Mouse (Mus musculus): ENCODE results near the gene Emg1. TPM values are rescaled to one million over a fixed set of nuclear protein-coding genes. Genes with fewer than 3 reads are reported as not detected.

The Emg1 gene
- total RNA-seq, 1 experiment from 2014 or later, result 89.3 TPM

GRCm38 (mm10) chr6:124742839-124743514, 31.0 kb upstream of the Emg1 start:
- no peak for ATAC-seq (ENCODE audit: extremely low read depth, insufficient number of reproducible peaks, low FRiP score, poor library complexity, severe bottlenecking)

DNA sequence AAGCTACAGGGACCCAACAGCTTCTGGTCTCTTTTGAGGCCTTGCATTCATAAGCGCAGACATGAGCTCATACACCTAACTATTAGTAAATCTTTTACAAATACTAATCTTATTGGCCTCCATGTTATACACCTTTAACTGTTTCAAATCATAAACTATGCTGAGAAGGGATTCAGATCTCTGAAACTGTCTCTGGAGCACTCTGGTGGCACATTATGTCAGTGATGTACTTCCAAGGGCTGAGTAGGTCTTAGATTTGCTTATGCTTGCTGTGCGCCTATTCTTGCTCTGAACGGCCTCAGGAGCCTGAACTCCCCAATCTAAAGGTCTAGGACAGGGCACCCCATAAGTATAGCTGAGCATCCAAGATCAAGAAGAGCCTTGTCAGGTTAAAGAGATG, 29.9 kb upstream of the Emg1 start:
- no peak for ATAC-seq (ENCODE audit: extremely low read depth, insufficient number of reproducible peaks, low FRiP score, poor library complexity, severe bottlenecking)

DNA sequence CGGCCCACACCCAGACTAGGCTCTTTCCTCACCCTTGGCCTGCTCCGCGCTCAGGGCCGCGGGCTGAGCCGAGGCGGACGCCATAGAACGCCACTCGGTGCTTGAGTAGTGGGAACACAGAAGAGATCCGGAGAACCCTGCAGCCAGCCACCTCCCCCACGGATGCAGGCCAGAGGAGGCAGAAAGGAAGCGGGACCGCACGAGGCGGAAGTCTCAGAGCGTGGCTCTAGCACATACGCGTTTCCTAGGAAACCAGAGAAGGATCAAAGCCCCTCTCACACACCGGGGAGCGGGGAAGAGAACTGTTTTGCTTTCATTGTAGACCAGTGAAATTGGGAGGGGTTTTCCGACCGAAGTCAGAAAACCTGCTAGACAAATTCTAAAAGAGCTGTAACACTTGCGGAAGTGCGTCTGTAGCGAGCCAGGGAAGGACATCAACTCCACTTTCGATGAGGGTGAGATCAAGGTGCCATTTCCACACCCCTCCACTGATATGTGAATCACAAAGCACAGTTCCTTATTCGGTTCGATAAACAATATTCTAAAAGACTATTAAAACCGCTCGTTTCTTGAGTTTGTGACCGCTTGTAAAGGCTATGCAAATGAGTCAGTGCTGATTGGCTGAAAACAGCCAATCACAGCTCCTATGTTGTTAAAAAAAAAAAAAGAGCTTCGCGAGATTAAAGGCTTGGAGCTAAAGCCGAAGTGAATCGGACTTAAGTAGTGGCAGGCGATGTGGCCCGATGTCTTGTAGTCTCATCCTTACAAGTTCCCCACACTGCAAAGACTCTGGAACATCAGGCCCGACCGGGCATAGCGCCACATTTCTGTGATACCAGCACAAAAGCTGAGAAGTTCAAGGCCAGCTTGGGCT, 29.1 kb upstream of the Emg1 start, which contains the start of gene Grcc10:
Gene Grcc10, minus strand, starts transcription at position 487 of the 874 bp plus-strand sequence.
- peak; percentile 60 for ATAC-seq (ENCODE audit: extremely low read depth, insufficient number of reproducible peaks, low FRiP score, poor library complexity, severe bottlenecking)

GRCm38 (mm10) chr6:124740211-124740887, 28.4 kb upstream of the Emg1 start:
- ATAC-seq (ENCODE audit: extremely low read depth, insufficient number of reproducible peaks, low FRiP score, poor library complexity, severe bottlenecking), result peak; percentile 46

GRCm38 (mm10) chr6:124739231-124739796, 27.3 kb upstream of the Emg1 start:
- no peak for ATAC-seq (ENCODE audit: extremely low read depth, insufficient number of reproducible peaks, low FRiP score, poor library complexity, severe bottlenecking)

- peak; percentile 2; the same call in 1 of the 2 replicates for ATAC-seq (ENCODE audit: extremely low read depth, insufficient number of reproducible peaks, low FRiP score, poor library complexity, severe bottlenecking)
These were observed 26.6 kb upstream of the Emg1 start, which contains the start of gene Ptpn6 for GRCm38 (mm10) chr6:124738511-124739023. TSS of gene Ptpn6 (minus strand) at chr6:124738714.

DNA sequence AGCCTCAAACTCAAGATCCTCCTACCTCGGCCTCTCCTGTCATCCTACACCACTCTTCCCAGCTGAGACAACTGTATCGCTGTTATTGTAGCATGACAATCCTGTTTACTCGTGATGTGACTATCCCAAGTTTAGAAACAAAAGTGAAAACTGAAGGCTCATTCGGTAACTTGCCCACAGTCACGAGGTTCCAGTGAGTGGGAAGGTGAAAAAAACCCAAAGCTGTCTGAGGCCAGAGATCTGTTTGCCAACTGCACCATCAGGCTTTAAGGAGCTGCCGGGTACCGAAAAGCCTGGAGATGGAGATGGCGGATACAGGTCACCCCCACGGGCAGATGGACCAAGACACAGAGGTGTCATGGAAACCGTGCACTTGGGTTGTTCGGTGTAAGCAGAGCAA, 25.1 kb upstream of the Emg1 start:
- no peak for ATAC-seq (ENCODE audit: extremely low read depth, insufficient number of reproducible peaks, low FRiP score, poor library complexity, severe bottlenecking)

GRCm38 (mm10) chr6:124734417-124734816, 22.4 kb upstream of the Emg1 start:
- no peak for ATAC-seq (ENCODE audit: extremely low read depth, insufficient number of reproducible peaks, low FRiP score, poor library complexity, severe bottlenecking)

DNA sequence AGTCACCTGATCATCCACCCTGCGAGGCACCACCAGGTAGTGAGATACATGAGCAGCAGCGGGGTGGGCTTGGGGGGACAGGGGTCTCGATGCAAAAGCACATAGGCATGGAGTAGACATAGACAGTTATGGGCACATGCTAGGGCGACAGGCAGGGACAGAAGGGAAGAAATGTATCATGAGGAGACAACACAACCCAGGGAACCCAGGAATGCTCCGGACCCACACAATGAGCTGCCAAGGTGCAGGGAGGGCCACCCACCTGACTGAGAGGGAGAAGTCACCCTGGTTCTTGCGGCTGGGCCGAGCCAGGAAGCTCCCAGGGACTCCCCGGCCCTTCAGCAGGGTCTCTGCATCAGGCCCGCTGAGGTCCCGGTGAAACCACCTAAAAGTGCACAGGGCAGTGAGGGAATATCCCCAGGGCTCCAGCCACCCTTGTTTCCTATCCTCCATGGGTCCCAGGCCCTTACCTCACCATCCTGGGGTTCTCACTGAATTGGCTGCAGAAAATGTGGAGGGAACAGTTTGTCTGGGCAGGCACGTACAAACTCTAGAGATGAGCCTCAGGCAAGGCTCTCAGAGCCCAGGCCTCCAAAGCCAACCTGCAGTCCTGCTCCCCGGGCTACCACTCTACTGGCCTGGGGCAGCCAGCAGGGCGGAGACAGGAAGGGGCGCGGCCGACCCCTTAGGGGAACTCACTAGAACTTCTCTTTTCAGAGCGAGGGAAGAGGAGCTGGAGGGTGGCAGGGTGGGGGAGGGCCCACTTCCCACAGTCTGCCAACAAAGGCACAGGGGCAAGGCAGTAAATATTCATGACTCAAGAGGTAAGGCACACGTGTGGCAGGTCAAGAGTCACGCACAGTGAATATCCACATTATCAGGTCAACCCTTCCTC, 20.7 kb upstream of the Emg1 start:
- ATAC-seq (ENCODE audit: extremely low read depth, insufficient number of reproducible peaks, low FRiP score, poor library complexity, severe bottlenecking), result peak; percentile 84

GRCm38 (mm10) chr6:124731038-124731437, 19.1 kb upstream of the Emg1 start:
- no peak for ATAC-seq (ENCODE audit: extremely low read depth, insufficient number of reproducible peaks, low FRiP score, poor library complexity, severe bottlenecking)

DNA sequence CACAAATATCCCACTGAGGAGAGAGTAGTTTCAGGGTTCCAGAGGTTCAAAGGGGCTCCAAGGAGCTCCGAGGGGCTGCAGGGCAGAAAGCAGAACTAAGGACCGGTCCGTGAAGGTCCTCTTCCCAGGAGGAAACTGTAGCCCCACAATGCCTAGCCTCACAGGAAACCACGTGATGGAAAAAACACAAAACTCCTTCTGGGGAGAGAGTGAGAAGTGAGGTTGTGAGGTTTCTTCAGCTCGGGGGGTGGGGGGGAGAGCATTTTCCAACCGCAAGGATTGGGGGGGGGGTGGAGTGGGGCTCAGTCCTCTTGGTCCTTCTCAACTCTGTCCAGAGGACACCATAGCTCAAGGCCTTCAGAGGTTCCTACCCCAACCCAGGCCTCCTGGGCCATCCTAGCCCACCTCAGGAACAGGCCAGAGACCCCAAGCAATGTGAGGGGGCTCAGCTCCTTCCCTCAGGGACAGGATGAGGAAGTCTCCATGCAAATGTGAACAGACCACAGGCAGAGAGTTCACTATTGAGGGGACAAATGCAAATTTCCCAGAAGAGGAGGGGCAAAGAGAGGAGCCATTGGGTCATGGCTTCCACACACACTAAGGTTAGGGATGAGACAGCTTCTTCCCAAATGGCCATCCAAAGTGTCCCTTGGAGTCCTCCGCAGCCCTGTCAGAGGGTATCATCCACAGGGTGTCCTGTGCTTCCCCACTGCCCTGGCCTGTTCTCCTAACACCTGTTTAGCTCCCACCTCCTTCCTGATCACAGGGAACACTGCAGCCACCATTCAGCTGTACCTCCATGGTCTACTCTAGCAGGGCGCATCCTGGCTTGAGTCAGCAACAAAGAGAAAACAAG, 18.1 kb upstream of the Emg1 start:
- ATAC-seq (ENCODE audit: extremely low read depth, insufficient number of reproducible peaks, low FRiP score, poor library complexity, severe bottlenecking), result peak; percentile 56

GRCm38 (mm10) chr6:124728621-124729020, 16.6 kb upstream of the Emg1 start:
- no peak for ATAC-seq (ENCODE audit: extremely low read depth, insufficient number of reproducible peaks, low FRiP score, poor library complexity, severe bottlenecking)

DNA sequence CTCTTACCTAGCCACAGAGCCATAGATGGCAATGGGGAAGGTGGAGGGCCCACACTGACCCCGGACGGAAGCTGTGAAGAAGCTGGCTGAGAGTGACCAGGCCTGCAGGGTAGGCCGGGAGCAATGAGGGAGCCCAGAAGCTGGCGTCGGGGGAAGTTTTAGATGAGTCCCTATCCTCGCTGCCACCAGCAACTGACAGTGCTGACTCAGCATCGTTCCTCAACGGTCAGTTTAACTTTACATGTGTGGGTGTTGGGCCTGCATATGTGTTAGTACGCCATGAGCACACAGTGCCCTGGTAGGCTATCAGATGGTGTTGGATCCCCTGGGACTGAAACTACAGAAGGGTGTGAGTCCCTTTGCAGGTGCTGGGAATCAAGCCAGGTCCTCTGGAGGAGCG, 12.5 kb upstream of the Emg1 start:
- ATAC-seq (ENCODE audit: extremely low read depth, insufficient number of reproducible peaks, low FRiP score, poor library complexity, severe bottlenecking), result no peak

- peak; percentile 61 for ATAC-seq (ENCODE audit: extremely low read depth, insufficient number of reproducible peaks, low FRiP score, poor library complexity, severe bottlenecking)
These were observed 11.6 kb upstream of the Emg1 start for GRCm38 (mm10) chr6:124723541-124723940.

- peak; percentile 3; the same call in 1 of the 2 replicates for ATAC-seq (ENCODE audit: extremely low read depth, insufficient number of reproducible peaks, low FRiP score, poor library complexity, severe bottlenecking)
These were observed 11.0 kb upstream of the Emg1 start for GRCm38 (mm10) chr6:124722876-124723473.

- ATAC-seq (ENCODE audit: extremely low read depth, insufficient number of reproducible peaks, low FRiP score, poor library complexity, severe bottlenecking), result peak; percentile 42; the same call in 1 of the 2 replicates
These were observed 8.9 kb upstream of the Emg1 start for GRCm38 (mm10) chr6:124720904-124721303.

Measured in neutrophil, adult 5-6 weeks (primary cell).